ENCODE assay signal across 28 mouse cellular contexts in genomic region chr12:13539171-13539570, GRCm38 (mm10).
A peak's percentile ranks its signal among the peaks of the same experiment; 100 is the strongest.
DNase-seq lines count a peak whose midpoint lies in the region; ATAC-seq lines count a peak whose summit lies in the region.
"Had no signal": no experiment of that assay in that cellular context is flagged by ENCODE, and none has a peak within 500 bp of the region (broad histone marks: within the 10 kb centered on the region; RNA-seq: fewer than 3 reads in every experiment).

No protein-coding gene starts in this region.

- H3K9ac ChIP-seq in intestine, embryonic 14.5 days (ENCODE audit: low read length): no peak overlapping the region
- H3K9ac ChIP-seq in intestine, embryonic 16.5 days (ENCODE audit: low read depth, low read length): no peak overlapping the region
- H3K9ac ChIP-seq: embryonic facial prominence, embryonic 13.5 days; forebrain, embryonic 12.5 days; forebrain, embryonic 15.5 days; heart, embryonic 12.5 days; heart, embryonic 15.5 days; hindbrain, embryonic 14.5 days had no signal

- no peak overlapping the region for H3K4me3 ChIP-seq in intestine, embryonic 14.5 days (ENCODE audit: low read depth, low read length)
- no peak overlapping the region for H3K4me3 ChIP-seq in intestine, embryonic 16.5 days (ENCODE audit: low read length)
- H3K4me3 ChIP-seq: embryonic facial prominence, embryonic 10.5 days; embryonic facial prominence, embryonic 13.5 days; erythroblast, embryonic 14.5 days; forebrain, embryonic 12.5 days; forebrain, embryonic 15.5 days; gastrocnemius, adult 2 months; heart, embryonic 12.5 days; heart, embryonic 15.5 days had no signal

- H3K27me3 ChIP-seq in intestine, embryonic 14.5 days (replicated peaks; ENCODE audit: control insufficient read depth, insufficient read depth, low read length): no peaks in the 10 kb centered on the region
- no peaks in the 10 kb centered on the region for H3K27me3 ChIP-seq in intestine, embryonic 16.5 days (replicated peaks; ENCODE audit: control insufficient read depth, insufficient read depth, low read length)
- H3K27me3 ChIP-seq: embryonic facial prominence, embryonic 13.5 days; forebrain, embryonic 12.5 days; forebrain, embryonic 15.5 days; heart, embryonic 12.5 days; heart, embryonic 15.5 days had no signal

- no peak overlapping the region for H3K27ac ChIP-seq in intestine, embryonic 14.5 days (ENCODE audit: low read depth)
- H3K27ac ChIP-seq in intestine, embryonic 16.5 days (ENCODE audit: low read length): no peak overlapping the region
- H3K27ac ChIP-seq: embryonic facial prominence, embryonic 10.5 days; embryonic facial prominence, embryonic 13.5 days; forebrain, embryonic 12.5 days; forebrain, embryonic 15.5 days; gastrocnemius, adult 2 months; heart, embryonic 15.5 days; hindbrain, embryonic 14.5 days; hindbrain, postnatal 0 days had no signal

- 98% methylated on average over 4 of the region's 4 CpGs for WGBS in intestine, embryonic 14.5 days
- 93% methylated on average over 4 of the region's 4 CpGs for WGBS in intestine, embryonic 16.5 days

- no peaks in the 10 kb centered on the region for H3K4me1 ChIP-seq in intestine, embryonic 14.5 days (replicated peaks; ENCODE audit: control insufficient read depth, insufficient read depth, low read length)
- H3K4me1 ChIP-seq in intestine, embryonic 16.5 days (ENCODE audit: control insufficient read depth, insufficient read depth, low read length): no peaks in the 10 kb centered on the region
- H3K4me1 ChIP-seq: embryonic facial prominence, embryonic 10.5 days; embryonic facial prominence, embryonic 13.5 days; forebrain, embryonic 12.5 days; forebrain, embryonic 15.5 days had no signal

- no peaks in the 10 kb centered on the region for H3K9me3 ChIP-seq in intestine, embryonic 14.5 days (ENCODE audit: control insufficient read depth, low read length)
- H3K9me3 ChIP-seq in intestine, embryonic 16.5 days (ENCODE audit: control insufficient read depth, low read length): no peaks in the 10 kb centered on the region
- H3K9me3 ChIP-seq: embryonic facial prominence, embryonic 10.5 days; embryonic facial prominence, embryonic 13.5 days; forebrain, embryonic 12.5 days; forebrain, embryonic 15.5 days; heart, embryonic 12.5 days; heart, embryonic 15.5 days had no signal

- DNase-seq in intestine, embryonic 14.5 days (ENCODE audit: low spot score): peak; percentile 16
- peak; percentile 26 for DNase-seq in layer of hippocampus, adult 8-10 months (ENCODE audit: low spot score in 2 of 2)
- DNase-seq in layer of hippocampus, postnatal 36 days: no peak
- peak; percentile 43 for DNase-seq in layer of hippocampus, adult 9-10 months (ENCODE audit: low spot score)
- no peak for DNase-seq in kidney, postnatal 14 days
- DNase-seq: adrenal gland, adult 2 months; adrenal gland, postnatal 14 days; cerebellum, adult 18-20 months; cerebellum, adult 9-10 months; cerebellum, postnatal 25 days; embryo, embryonic 11 days; gastrocnemius, adult 2 months; gastrocnemius, postnatal 14 days; heart, adult 18-20 months; heart, postnatal 10 days; heart, postnatal 4 days had no signal

- no peak for ATAC-seq in intestine, embryonic 14.5 days (replicated peaks; ENCODE audit: low FRiP score, low TSS enrichment, low read depth)
- no peak for ATAC-seq in intestine, embryonic 16.5 days
- ATAC-seq: CD4-positive, CD25-positive, alpha-beta regulatory T cell, adult 4 months; forebrain, embryonic 15.5 days; hindbrain, postnatal 0 days; inflammation-experienced regulatory T-cells, adult 6 months had no signal

- H3K4me2 ChIP-seq in intestine, embryonic 14.5 days (ENCODE audit: low read length): no peak overlapping the region
- H3K4me2 ChIP-seq in intestine, embryonic 16.5 days (ENCODE audit: low read depth, low read length): no peak overlapping the region
- H3K4me2 ChIP-seq: embryonic facial prominence, embryonic 13.5 days; forebrain, embryonic 12.5 days; forebrain, embryonic 15.5 days; heart, embryonic 12.5 days; heart, embryonic 15.5 days; hindbrain, embryonic 14.5 days had no signal

- 0 out of 2 replicates have a peak, but pooled peaks cover 5% of the 10 kb centered on the region for H3K36me3 ChIP-seq in intestine, embryonic 14.5 days (ENCODE audit: control insufficient read depth, insufficient read depth, low read length)
- H3K36me3 ChIP-seq in intestine, embryonic 16.5 days (ENCODE audit: control insufficient read depth, insufficient read depth, low read length): peaks cover 3% of the 10 kb centered on the region; the same call in 1 of the 2 replicates
- H3K36me3 ChIP-seq: forebrain, embryonic 15.5 days; heart, embryonic 15.5 days had no signal

Comparison
In these comparisons a context has a peak if more than half of its experiments do, and no peak if none do; other contexts are left out.
1. DNase-seq: peak in intestine, embryonic 14.5 days (single experiment), layer of hippocampus, adult 8-10 months (2 of 2) and layer of hippocampus, adult 9-10 months (single experiment); none in layer of hippocampus, postnatal 36 days (0 of 2) and kidney, postnatal 14 days (single experiment).